Mouse (Mus musculus): ENCODE data around the gene Ccdc8.

The Ccdc8 gene

GRCm38 (mm10) chr7:16959539-16960187 is 32.8 kb upstream of the Ccdc8 start, which contains the start of gene Pnmal1:
Pnmal1 (plus strand) TSS chr7:16959679.
- no peak for TF ChIP-seq GATA4 (IDR thresholded peaks at IDR 0.05; ENCODE audit: insufficient replicate concordance, low read length)

GRCm38 (mm10) chr7:16961678-16962077 is 30.8 kb upstream of the Ccdc8 start:
- no peak for TF ChIP-seq GATA4 (IDR thresholded peaks at IDR 0.05; ENCODE audit: insufficient replicate concordance, low read length)

- no peak for TF ChIP-seq GATA4 (IDR thresholded peaks at IDR 0.05; ENCODE audit: insufficient replicate concordance, low read length)
Measured at GRCm38 (mm10) chr7:16968414-16968813, 24.1 kb upstream of the Ccdc8 start.

GRCm38 (mm10) chr7:16971160-16971559 is 21.3 kb upstream of the Ccdc8 start:
- no peak for TF ChIP-seq GATA4 (IDR thresholded peaks at IDR 0.05; ENCODE audit: insufficient replicate concordance, low read length)

GRCm38 (mm10) chr7:16974018-16974417 is 18.5 kb upstream of the Ccdc8 start:
- TF ChIP-seq GATA4 (IDR thresholded peaks at IDR 0.05; ENCODE audit: insufficient replicate concordance, low read length) = no peak

GRCm38 (mm10) chr7:16976298-16976697 is 16.2 kb upstream of the Ccdc8 start:
- TF ChIP-seq GATA4 (IDR thresholded peaks at IDR 0.05; ENCODE audit: insufficient replicate concordance, low read length) = no peak

- TF ChIP-seq GATA4 (IDR thresholded peaks at IDR 0.05; ENCODE audit: insufficient replicate concordance, low read length) = no peak
Measured at GRCm38 (mm10) chr7:16978173-16978572, 14.3 kb upstream of the Ccdc8 start.

GRCm38 (mm10) chr7:16978593-16978992 is 13.9 kb upstream of the Ccdc8 start:
- TF ChIP-seq GATA4 (IDR thresholded peaks at IDR 0.05; ENCODE audit: insufficient replicate concordance, low read length) = no peak

GRCm38 (mm10) chr7:16980348-16980747 is 12.2 kb upstream of the Ccdc8 start:
- TF ChIP-seq GATA4 (IDR thresholded peaks at IDR 0.05; ENCODE audit: insufficient replicate concordance, low read length) = no peak

GRCm38 (mm10) chr7:16982859-16983568 is 9.5 kb upstream of the Ccdc8 start, which contains the start of gene Gm42372:
Gm42372 (plus strand) TSS chr7:16983086.
- TF ChIP-seq GATA4 (IDR thresholded peaks at IDR 0.05; ENCODE audit: insufficient replicate concordance, low read length) = no peak

GRCm38 (mm10) chr7:16987541-16988149 is 4.9 kb upstream of the Ccdc8 start:
- TF ChIP-seq GATA4 (IDR thresholded peaks at IDR 0.05; ENCODE audit: insufficient replicate concordance, low read length) = no peak

GRCm38 (mm10) chr7:16988405-16988804 is 4.1 kb upstream of the Ccdc8 start:
- no peak for TF ChIP-seq GATA4 (IDR thresholded peaks at IDR 0.05; ENCODE audit: insufficient replicate concordance, low read length)

GRCm38 (mm10) chr7:16990006-16990744 is 2.3 kb upstream of the Ccdc8 start:
- TF ChIP-seq GATA4 (IDR thresholded peaks at IDR 0.05; ENCODE audit: insufficient replicate concordance, low read length) = peak; percentile 24; the same call in 1 of the 2 replicates

- no peak for TF ChIP-seq GATA4 (IDR thresholded peaks at IDR 0.05; ENCODE audit: insufficient replicate concordance, low read length)
Measured at GRCm38 (mm10) chr7:16991681-16992450, 642 bp upstream of the Ccdc8 start.
